Mouse (Mus musculus) hindbrain, embryonic 15.5 days (tissue): ENCODE data around the gene Ifitm10. TPM values are rescaled to one million over a fixed set of nuclear protein-coding genes. Genes with fewer than 3 reads are reported as not detected.
"Not testable (repeated sequence)": the region's sequence is repeated elsewhere in the genome, so short reads cannot be mapped to it uniquely, and the experiment has no call there.

ENCODE experiments used
- ATAC-seq: fragments of 200-750 bp; cut with Nextera tagmentation; 2 replicates; pipeline ENCODE4 v1.8.0; 2017; ENCODE audit warnings: low read depth, moderate number of reproducible peaks, moderate TSS enrichment; ENCODE audit not compliant: low FRiP score
- H3K27ac ChIP-seq: fragments of 300-500 bp; sonication (generic); replicated peaks from 2 replicates; pipeline ENCODE4 v1.5.1; 2015; ENCODE audit warnings: mild to moderate bottlenecking, inconsistent platforms
- H3K27me3 ChIP-seq: fragments of 300-500 bp; sonication (generic); 2 replicates; pipeline ENCODE4 v1.6.1; 2015; ENCODE audit warnings: control low read depth, inconsistent platforms
- H3K36me3 ChIP-seq: fragments of 300-500 bp; sonication (generic); 2 replicates; pipeline ENCODE4 v1.6.1; 2015; ENCODE audit warnings: control low read depth, inconsistent platforms
- H3K4me1 ChIP-seq: fragments of 300-500 bp; sonication (generic); replicated peaks from 2 replicates; pipeline ENCODE4 v1.6.1; 2015; ENCODE audit warnings: control low read depth, inconsistent platforms
- H3K4me2 ChIP-seq: fragments of 300-500 bp; sonication (generic); 2 replicates; pipeline ENCODE4 v1.6.1; 2015; ENCODE audit warnings: moderate library complexity, mild to moderate bottlenecking, inconsistent platforms
- H3K4me3 ChIP-seq: fragments of 300-500 bp; sonication (generic); 2 replicates; pipeline ENCODE4 v1.5.1; 2015; ENCODE audit warnings: mild to moderate bottlenecking, inconsistent platforms
- H3K9ac ChIP-seq: fragments of 300-500 bp; sonication (generic); 2 replicates; pipeline ENCODE4 v1.6.1; 2015; ENCODE audit warnings: inconsistent platforms
- H3K9me3 ChIP-seq: fragments of 300-500 bp; sonication (generic); 2 replicates; pipeline ENCODE4 v1.6.1; 2016; ENCODE audit warnings: control low read depth, inconsistent platforms
- WGBS: fragments of 180-500 bp; shearing (Covaris S2); methylation state at CpG from one replicate; pipeline ENCODE4 v1.1.7; 2015; 5-methylcytosine and 5-hydroxymethylcytosine counted together
- polyA plus RNA-seq: library from polyadenylated mRNA; unstranded; fragments of >200 nt; fragmentation: Nextera tagmentation; extraction: Ambion mirVana; gene quantifications from 2 replicates; pipeline ENCODE4 v1.2.1, GENCODE M21; 2015

The Ifitm10 gene
- polyA plus RNA-seq, 1 experiment from 2014 or later, result 8.4 TPM

DNA sequence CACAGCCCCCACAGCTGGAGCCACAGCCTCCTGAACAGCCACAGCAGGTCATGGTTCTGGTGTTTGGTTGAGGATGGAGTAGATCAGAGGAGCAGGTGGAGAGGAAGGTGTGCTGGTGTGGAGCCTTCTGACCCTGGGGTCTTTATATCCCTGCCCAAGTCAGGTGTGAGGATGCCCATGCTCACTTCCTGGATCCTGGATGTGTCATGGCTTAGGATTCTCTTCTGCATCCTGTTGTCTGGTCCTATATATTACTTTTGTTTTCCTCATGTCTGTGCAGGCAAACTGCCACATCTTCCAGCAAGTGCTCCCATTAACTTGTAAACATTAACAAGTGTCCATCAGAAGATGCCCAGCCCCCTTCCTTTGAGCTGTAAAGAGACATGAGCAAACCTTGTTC is 76.5 kb downstream of the Ifitm10 start, which contains the start of gene Krtap5-1:
Krtap5-1 (minus strand) TSS at position 101 of the 400 bp plus-strand sequence.
- not testable (repeated sequence) for H3K9ac ChIP-seq, H3K36me3 ChIP-seq, H3K27me3 ChIP-seq, ATAC-seq, H3K4me1 ChIP-seq, H3K4me3 ChIP-seq, H3K9me3 ChIP-seq, H3K4me2 ChIP-seq, H3K27ac ChIP-seq

DNA sequence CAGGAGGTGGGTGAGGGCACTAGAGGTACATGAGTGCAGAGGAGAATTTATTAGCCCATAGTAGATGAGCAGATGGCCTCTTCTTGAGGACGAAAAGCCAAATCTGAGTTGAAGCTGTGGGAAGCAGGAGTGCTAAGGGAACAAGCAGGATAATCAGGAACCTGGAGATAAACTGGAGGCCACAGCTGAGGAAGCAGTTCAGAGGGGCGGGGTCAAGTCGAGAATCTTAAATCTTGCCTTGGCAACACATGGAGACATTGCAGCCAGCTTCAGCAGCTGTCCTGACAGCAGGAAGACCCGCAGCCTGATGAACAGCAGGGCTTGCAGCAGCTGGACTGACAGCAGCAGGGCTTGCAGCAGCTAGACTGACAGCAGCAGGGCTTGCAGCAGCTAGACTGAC is 77.4 kb downstream of the Ifitm10 start:
- 32% methylated on average over 4 of the region's 4 CpGs for WGBS
- ATAC-seq, result not testable (repeated sequence)

DNA sequence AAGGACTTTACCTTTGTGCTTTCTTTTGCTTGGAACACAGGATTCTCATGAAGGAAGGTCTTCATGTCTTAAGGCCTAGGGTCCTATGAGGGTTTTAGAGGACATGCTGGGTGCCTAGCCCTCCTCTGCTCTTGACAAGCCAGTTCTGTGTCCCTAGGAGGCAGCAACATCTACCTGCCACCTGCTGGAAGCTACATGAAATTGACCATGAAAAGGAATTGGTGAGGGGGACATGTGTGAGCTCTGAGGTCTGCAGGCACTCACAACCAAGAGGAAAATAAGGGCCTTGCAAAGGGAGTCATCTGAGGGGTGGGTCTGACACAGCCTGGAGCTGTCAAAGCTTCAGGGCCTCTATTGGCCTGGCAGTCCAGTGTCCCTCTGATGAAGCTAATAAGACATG is 78.1 kb downstream of the Ifitm10 start:
- H3K4me1 ChIP-seq, result no peaks in the 10 kb centered on the region
- H3K36me3 ChIP-seq, result no peaks in the 10 kb centered on the region
- no peak for ATAC-seq
- H3K4me3 ChIP-seq, result no peak overlapping the region
- no peak overlapping the region for H3K27ac ChIP-seq
- no peaks in the 10 kb centered on the region for H3K9me3 ChIP-seq
- H3K27me3 ChIP-seq, result no peaks in the 10 kb centered on the region
- H3K4me2 ChIP-seq, result no peak overlapping the region
- no peak overlapping the region for H3K9ac ChIP-seq

More for the DNA sequence above, 77.4 kb downstream of the Ifitm10 start:
- H3K27me3 ChIP-seq, H3K4me1 ChIP-seq, H3K36me3 ChIP-seq, H3K27ac ChIP-seq, H3K9me3 ChIP-seq, H3K9ac ChIP-seq, H3K4me2 ChIP-seq, H3K4me3 ChIP-seq: not testable (repeated sequence)

DNA sequence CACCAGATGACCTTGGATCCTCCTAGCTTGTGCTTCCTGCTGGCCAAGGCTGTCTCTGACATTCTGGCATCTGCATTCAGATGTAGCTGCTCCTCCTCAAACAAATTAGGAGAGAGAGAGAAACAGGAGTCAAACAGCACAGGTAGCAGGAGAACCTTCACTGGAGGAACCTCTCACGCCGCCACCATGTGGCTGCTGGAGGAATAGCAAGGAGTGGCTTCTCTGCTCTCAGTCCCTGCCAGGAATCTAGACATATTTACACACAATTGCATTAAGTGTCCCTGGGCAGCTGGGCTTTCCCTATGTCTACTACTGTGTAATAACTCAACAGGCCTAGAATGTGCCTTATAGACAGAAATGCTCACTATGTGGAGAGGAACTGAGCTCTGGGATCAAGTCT is 79.7 kb downstream of the Ifitm10 start:
- not testable (repeated sequence) for H3K27me3 ChIP-seq, H3K4me2 ChIP-seq, H3K27ac ChIP-seq, H3K4me1 ChIP-seq, H3K9ac ChIP-seq, H3K4me3 ChIP-seq, H3K36me3 ChIP-seq, H3K9me3 ChIP-seq
- WGBS, result 0% methylated on average over 2 of the region's 2 CpGs
- 0 out of 2 replicates have a peak, but pooled peaks have one; percentile 34 for ATAC-seq

DNA sequence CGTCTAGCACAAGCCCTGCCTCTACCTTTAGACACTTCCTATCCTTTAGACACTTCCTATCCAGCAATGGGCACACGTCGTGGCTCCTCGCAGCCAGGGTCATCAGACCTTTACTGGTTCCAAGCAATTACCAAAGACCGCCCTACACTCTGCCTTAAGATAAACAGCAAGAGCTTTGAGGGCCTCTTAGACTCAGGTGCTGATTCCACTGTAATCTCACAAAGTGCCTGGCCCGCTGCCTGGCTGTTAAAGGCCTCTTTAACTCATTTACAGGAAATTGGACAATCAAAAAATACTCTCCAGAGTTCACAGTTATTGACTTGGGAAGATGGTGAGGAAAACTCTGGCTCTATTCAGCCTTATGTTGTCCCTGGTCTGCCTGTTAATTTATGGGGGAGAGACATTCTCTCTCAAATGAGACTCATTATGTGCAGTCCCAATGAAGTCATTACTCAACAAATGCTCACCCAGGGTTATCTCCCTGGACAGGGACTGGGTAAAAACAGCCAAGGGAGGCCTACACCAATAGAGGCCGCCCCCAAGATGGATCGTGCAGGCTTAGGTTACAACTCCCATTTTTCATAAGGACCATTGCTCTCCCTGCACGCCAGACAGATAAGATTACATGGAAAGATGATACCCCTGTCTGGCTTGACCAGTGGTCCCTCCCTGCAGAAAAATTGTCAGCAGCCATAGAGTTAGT is 87.5 kb downstream of the Ifitm10 start:
- WGBS, result 77% methylated on average over 9 of the region's 9 CpGs
- H3K9ac ChIP-seq, ATAC-seq, H3K27ac ChIP-seq, H3K4me2 ChIP-seq, H3K36me3 ChIP-seq, H3K9me3 ChIP-seq, H3K4me3 ChIP-seq: not testable (repeated sequence)
- H3K4me1 ChIP-seq, result peaks cover 19% of the 10 kb centered on the region
- peaks cover 16% of the 10 kb centered on the region for H3K27me3 ChIP-seq

DNA sequence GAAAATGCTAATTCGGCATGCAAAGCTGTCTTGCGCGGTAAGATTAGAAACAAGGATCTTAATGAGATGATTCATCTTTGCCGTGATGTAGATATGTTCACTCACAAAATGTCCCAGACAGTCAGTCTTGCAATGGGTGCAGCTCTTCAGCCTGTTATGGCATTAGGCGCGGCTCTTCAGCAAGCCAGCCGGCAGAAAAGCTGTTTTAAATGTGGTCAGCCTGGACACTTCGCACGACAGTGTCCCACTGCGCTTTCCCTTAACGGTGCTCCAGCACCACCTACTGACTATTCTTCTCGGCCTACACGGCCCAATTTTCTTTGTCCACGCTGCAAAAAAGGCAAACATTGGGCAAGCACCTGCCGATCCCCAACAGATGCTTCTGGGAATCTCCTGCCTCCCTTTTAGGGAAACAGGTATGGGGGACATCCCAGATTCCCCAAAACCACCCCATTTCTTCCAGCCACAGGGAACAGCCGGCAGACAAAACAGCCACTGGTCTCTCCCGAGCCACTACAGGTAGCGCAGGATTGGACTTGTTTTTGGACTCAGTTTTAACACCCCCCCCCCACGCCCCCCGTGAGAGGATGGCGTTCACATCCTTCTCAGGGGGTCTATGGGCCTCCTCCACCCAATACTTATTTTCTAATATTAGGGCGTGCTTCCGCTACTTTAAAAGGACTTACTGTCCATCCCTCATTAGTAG is 88.3 kb downstream of the Ifitm10 start:
- Histone ChIP-seq H3K36me3 (no peaks in the 10 kb centered on the region), H3K4me3 (peak overlapping the region; percentile 59), H3K27me3 (peaks cover 16% of the 10 kb centered on the region), H3K27ac (peak overlapping the region; percentile 79), H3K9me3 (no peaks in the 10 kb centered on the region), H3K4me1 (peaks cover 19% of the 10 kb centered on the region), H3K4me2 (peak overlapping the region; percentile 97), H3K9ac (peak overlapping the region; percentile 58)
- ATAC-seq, result peak; percentile 83
- 26% methylated on average over 23 of the region's 23 CpGs for WGBS

DNA sequence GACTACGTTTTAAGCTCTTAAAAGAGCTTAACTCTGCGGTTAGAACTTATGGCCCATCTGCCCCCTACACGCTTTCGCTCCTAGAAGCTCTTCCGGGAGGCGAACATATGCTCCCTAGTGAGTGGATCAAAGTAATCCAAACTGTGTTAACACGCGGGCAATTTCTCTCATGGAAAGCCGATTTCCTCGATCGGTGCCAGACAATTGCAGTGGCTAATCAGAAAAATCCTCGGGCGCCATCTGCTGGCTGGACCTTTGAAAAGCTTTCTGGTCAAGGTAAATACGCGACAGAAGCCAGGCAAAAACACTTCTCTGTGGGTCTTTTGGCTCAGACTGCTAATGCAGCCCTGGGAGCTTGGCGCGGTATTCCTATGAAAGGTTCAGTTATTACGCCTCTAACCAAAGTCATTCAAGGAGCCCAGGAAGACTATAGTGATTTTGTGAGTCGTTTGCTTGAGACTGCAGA is 88.9 kb downstream of the Ifitm10 start:
- Histone ChIP-seq H3K9me3 (no peaks in the 10 kb centered on the region), H3K4me1 (peaks cover 19% of the 10 kb centered on the region), H3K36me3 (no peaks in the 10 kb centered on the region), H3K27me3 (peaks cover 16% of the 10 kb centered on the region), H3K4me2 (peak overlapping the region; percentile 97), H3K27ac (peak overlapping the region; percentile 79), H3K9ac (peak overlapping the region; percentile 58), H3K4me3 (peak overlapping the region; percentile 59)
- WGBS, result under 1% methylated on average over 19 of the region's 19 CpGs
- ATAC-seq, result peak; percentile 86

- H3K36me3 ChIP-seq, result no peaks in the 10 kb centered on the region
- H3K9me3 ChIP-seq, result no peaks in the 10 kb centered on the region
- peak overlapping the region; percentile 58 for H3K9ac ChIP-seq
- under 1% methylated on average over 38 of the region's 38 CpGs for WGBS
- H3K4me1 ChIP-seq, result peaks cover 19% of the 10 kb centered on the region
- H3K4me2 ChIP-seq, result peak overlapping the region; percentile 97
- H3K27ac ChIP-seq, result peak overlapping the region; percentile 79
- peak overlapping the region; percentile 59 for H3K4me3 ChIP-seq
- peak; percentile 67 for ATAC-seq
- H3K27me3 ChIP-seq, result peaks cover 16% of the 10 kb centered on the region
Observed at GRCm38 (mm10) chr7:142284023-142284591, 89.4 kb downstream of the Ifitm10 start.

- not testable (repeated sequence) for H3K4me3 ChIP-seq, H3K27ac ChIP-seq, H3K9ac ChIP-seq, ATAC-seq, H3K36me3 ChIP-seq, H3K9me3 ChIP-seq, H3K4me2 ChIP-seq
- 26% methylated on average over 2 of the region's 2 CpGs for WGBS
- Histone ChIP-seq H3K4me1 (peaks cover 19% of the 10 kb centered on the region), H3K27me3 (peaks cover 16% of the 10 kb centered on the region)
Observed at GRCm38 (mm10) chr7:142282847-142283246, 90.7 kb downstream of the Ifitm10 start.

DNA sequence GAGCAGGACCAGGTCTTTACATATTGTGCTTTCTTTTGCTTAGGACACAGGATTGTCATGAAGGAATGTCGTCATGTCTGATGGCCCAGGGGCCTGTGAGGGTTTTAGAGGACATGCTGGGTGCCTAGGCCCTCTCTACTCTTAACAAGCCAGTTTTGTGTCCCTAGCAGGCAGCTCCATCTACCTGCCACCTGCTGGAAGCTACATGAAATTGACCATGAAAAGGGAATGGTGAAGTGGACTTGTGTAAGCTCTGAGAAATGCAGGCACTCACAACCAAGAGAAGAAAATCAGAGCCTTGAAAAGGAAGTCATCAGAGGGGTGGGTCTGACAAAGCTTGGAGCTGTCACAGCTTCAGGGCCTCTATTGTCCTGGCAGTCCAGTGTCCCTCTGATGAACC is 94.3 kb downstream of the Ifitm10 start:
- WGBS, result 64% methylated on average over 1 of the region's 1 CpGs
- not testable (repeated sequence) for H3K36me3 ChIP-seq, H3K4me3 ChIP-seq, H3K9ac ChIP-seq, H3K4me2 ChIP-seq, H3K9me3 ChIP-seq, H3K27ac ChIP-seq, ATAC-seq
- Histone ChIP-seq H3K4me1 (peaks cover 10% of the 10 kb centered on the region), H3K27me3 (peaks cover 16% of the 10 kb centered on the region)

DNA sequence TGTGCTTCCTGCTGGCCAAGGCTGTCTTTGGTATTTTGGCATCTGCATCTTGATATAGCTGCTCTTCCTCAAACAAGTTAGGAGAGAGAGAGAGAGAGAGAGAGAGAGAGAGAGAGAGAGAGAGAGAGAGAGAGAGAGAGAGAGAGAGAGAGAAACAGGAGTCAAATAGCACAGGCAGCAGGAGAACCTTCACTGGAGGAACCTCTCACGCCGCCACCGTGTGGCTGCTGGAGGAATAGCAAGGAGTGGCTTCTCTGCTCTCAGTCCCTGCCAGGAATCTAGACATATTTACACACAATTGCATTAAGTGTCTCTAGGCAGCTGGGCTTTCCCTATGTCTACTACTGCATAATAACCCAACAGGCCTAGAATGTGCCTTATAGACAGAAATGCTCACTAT is 95.4 kb downstream of the Ifitm10 start:
- H3K27ac ChIP-seq, H3K4me1 ChIP-seq, H3K9me3 ChIP-seq, H3K4me2 ChIP-seq, H3K36me3 ChIP-seq, ATAC-seq, H3K9ac ChIP-seq, H3K4me3 ChIP-seq: not testable (repeated sequence)
- WGBS, result 0% methylated on average over 3 of the region's 3 CpGs
- H3K27me3 ChIP-seq, result peaks cover 16% of the 10 kb centered on the region
